Mouse (Mus musculus): ENCODE measurements around the gene Axl. TPM values are rescaled to one million over a fixed set of nuclear protein-coding genes. Genes with fewer than 3 reads are reported as not detected.
"Not testable (repeated sequence)": the region's sequence is repeated elsewhere in the genome, so short reads cannot be mapped to it uniquely, and the experiment has no call there.

Axl gene
- total RNA-seq, 2 experiments from 2014 or later = 41.9 to 66.9 TPM

DNA sequence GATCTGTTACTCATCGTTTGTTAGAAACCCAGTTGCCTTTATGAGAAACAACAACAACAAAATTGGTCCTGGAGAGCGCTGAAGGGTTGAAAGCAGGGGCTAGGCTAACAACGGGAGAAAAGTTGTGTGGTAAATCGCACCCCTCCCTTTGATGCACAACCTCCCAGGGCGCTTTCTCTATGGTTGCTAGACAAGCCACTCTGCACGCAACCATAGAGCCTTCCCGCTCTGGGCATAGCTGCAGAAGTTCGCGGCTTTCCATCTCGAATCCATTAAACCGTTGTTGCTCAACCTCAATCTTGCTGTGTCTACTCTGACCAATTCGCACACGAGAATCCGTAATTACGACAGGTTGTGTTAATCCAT is 33.1 kb downstream of the Axl start:
- no peak for DNase-seq (ENCODE audit: low spot score in 2 of 2)

GRCm38 (mm10) chr7:25754738-25755467 is 33.6 kb downstream of the Axl start, which contains the start of gene Hnrnpul1:
TSS of gene Hnrnpul1 (minus strand) at chr7:25754757.
- peak; percentile 97 to 99 for DNase-seq (ENCODE audit: low spot score in 2 of 2)

DNA sequence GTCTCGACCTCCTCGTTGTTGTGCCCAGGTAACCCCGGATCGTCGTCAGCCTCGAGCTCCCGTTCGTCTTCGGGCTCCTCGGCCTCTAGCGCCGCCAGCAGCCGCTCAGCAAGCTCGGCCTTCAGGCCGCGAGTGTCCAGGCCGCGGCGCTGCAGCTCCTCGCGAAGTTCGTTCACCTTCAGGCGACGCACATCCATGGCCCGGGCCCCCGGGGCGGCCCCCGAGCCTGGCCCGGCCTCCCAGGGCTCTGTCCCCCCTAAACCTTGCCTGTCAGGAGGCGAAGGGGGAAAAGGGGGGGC is 34.1 kb downstream of the Axl start:
- no peak for DNase-seq (ENCODE audit: low spot score in 2 of 2)

DNA sequence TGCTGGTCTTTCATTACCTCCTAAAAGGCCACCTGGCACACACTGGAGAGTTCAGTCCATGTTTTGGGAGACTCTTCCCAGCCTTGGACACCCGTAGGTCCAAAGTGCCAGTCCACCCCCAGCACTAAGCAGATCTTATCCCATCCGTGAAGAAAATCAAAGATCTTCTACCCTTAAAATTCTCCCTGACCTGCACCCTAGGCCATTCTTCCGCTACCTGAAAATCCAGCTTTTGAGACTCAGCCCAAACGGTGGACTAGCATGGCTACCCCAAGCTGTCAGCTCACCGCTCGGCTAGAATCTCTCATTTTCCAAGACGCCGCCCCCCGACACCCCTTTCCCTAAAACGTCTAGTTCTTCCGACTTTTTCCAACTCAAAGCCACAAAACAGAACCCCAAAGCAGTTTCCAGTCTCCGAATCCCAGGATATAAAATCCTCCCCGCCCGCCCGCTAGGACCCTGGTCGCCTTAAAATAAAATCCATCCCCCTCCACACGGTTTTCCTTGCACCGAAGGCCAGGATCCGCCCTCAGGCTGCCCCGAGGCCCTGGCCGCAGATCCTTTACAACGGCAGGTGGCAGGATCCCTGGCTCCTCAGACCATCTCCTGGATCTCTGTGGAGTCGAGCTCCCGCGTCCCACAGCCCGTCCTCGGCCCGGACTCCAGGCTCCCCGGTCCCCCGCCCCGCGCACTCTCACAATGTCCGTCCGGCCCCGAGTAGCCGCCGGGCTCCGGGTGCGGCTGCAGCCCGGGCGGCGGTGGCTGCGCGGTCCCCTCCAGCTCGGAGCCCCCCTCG is 34.7 kb downstream of the Axl start:
- peak in 1 of 2 experiments; percentile 12 for DNase-seq (ENCODE audit: low spot score in 2 of 2)

GRCm38 (mm10) chr7:25753076-25753475 is 35.4 kb downstream of the Axl start:
- DNase-seq (ENCODE audit: low spot score in 2 of 2) = no peak

- no peak for DNase-seq (ENCODE audit: low spot score in 2 of 2)
Measured at GRCm38 (mm10) chr7:25746844-25747243, 41.7 kb downstream of the Axl start.

DNA sequence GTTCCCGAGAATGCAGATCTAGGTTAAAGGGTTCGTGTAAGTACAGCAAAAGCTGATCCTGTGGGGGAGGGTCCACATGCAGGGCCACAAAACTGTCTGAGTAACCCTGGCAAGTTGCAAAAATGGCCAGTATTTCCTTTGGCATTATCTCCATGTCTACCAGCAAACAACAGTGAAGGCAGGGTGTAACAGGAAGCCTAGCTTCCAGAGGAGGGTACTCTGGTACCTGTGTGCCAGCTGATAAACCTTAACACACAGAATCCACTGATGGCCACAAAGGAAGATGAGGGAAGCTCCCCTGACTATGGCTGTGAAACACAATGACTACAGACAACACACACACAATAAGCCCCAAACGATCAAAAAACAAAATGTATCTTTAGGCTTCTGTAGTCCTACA is 50.2 kb downstream of the Axl start:
- no peak for DNase-seq (ENCODE audit: low spot score in 2 of 2)

- DNase-seq (ENCODE audit: low spot score in 2 of 2) = no peak
Measured at GRCm38 (mm10) chr7:25736920-25737319, 51.6 kb downstream of the Axl start.

GRCm38 (mm10) chr7:25734991-25735390 is 53.5 kb downstream of the Axl start:
- DNase-seq (ENCODE audit: low spot score in 2 of 2) = no peak

GRCm38 (mm10) chr7:25731294-25732055 is 57.0 kb downstream of the Axl start:
- no peak for DNase-seq (ENCODE audit: low spot score in 2 of 2)

- DNase-seq (ENCODE audit: low spot score in 2 of 2) = no peak
Measured at GRCm38 (mm10) chr7:25729862-25730261, 58.6 kb downstream of the Axl start.

GRCm38 (mm10) chr7:25729396-25729795 is 59.1 kb downstream of the Axl start:
- no peak for DNase-seq (ENCODE audit: low spot score in 2 of 2)

- no peak for DNase-seq (ENCODE audit: low spot score in 2 of 2)
Measured at GRCm38 (mm10) chr7:25727800-25728199, 60.7 kb downstream of the Axl start.

- no peak for DNase-seq (ENCODE audit: low spot score in 2 of 2)
Measured at GRCm38 (mm10) chr7:25725886-25726285, 62.6 kb downstream of the Axl start.

DNA sequence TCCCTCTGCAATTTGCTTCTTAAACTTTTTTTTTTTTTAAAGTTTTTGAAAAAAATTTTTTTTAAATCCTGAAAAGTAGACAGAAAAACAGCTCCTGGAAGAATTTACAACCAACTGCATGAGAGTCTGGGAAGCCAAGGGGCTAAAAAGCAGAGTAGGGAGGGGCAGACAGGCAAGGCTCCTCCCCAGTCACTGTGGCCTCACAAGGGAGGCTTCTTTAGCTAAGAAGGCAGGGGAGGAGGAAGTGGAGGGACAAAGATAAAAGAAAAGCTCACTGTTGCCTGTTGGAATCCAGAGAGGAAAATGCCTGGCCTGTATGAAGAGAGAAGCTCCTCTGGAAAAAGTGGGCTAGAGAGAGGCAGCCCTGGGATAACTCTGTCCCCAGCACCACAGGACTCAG is 66.7 kb downstream of the Axl start:
- DNase-seq (ENCODE audit: low spot score in 2 of 2) = not testable (repeated sequence)

GRCm38 (mm10) chr7:25720760-25721159 is 67.7 kb downstream of the Axl start:
- no peak for DNase-seq (ENCODE audit: low spot score in 2 of 2)

DNA sequence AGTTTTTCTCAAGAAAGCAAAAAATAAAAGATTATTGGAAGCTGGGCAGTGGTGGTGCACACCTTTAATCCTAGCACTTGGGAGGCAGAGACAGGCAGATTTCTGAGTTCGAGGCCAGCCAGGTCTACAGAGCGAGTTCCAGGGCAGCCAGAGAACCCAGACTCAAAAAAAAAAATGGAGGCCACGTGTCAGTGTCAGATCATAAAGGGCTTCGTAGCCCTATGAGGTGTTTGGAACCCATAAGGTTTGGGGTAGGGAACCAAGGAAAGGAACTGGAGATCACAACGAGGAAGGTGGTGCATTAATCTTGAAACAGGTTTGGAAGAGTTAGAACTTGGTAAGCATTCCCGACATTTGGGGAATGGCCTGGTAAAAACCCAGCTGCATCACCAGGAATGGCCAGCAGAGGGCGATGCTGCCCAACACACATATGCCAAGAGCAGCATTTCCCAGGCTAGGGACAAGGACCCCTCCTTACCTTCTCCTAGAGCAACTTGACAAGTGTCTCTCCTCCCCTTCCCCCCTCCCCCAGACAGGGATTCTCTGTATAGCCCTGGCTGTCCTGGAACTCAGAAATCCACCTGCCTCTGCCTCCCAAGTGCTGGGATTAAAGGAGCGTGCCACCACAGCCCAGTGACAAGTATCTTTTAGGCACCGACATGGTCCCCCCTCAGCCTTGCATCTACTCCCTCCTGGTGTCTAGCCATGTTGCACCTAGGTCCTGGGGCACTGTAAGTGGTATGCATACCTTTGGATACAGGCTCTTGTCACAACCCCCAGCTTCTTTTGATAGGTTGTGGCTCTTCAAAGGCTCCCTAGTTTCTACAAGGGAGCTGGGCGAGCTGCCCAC is 68.5 kb downstream of the Axl start:
- peak; percentile 83 to 86 for DNase-seq (ENCODE audit: low spot score in 2 of 2)

DNA sequence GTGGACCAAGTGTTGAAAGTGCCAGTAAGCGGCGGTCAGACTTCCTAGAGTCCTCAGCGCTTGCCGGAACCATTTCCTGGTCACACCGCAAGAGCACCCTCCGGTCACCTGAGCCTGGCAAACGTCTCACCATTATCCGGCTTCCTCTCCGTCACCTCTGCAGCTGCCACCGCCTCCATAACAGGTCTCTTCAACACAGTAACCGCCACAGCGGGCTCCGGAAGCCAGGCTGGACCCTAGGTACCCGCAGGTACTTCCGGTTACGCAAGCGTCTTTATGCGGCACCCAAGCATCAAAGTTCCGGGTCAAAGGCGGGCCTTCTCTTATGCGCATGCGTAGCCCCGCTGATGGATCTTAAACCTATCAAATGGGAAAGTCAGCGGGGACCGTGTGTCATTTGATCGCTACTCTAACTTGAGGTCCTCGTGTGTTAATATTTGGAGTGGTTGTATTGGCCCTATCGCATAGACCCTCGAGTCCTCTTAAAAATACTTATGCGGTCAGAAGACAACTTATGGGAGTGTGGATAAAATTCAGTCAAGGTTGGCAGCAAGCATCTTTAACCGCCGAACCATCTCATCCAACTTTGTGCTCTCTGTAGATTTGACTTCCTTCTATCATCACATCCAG is 69.6 kb downstream of the Axl start, which contains the start of gene Ccdc97:
TSS of gene Ccdc97 (minus strand) at position 301 of the 630 bp plus-strand sequence.
- peak; percentile 85 to 88 for DNase-seq (ENCODE audit: low spot score in 2 of 2)

- no peak for DNase-seq (ENCODE audit: low spot score in 2 of 2)
Measured at GRCm38 (mm10) chr7:25717478-25717877, 71.0 kb downstream of the Axl start.

DNA sequence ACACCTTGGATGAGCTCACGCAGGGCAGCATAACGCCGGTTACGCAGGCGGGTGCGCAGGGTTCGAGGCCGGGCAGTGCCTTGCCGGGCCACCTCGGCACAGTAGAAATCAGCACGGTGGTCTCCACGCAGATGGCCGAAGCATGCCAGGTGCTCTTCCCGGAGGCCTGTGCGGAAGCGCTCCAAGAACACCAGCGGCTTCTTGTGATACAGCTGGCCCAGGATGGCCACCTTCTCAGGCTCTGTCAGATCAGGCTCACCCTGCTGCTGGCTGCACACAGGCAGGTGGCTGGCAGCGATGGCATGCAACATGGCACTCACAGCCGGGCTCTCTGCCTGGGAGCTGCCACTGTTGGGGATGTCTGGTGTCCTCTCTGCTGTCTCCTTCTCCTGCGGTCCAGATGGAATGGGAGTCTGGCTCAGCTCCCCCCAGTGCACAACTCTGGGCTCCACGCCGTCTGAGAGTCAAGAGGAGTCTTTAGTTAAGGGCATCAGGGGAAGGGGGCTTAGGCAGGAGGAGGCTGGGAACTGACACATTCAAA is 72.7 kb downstream of the Axl start:
- DNase-seq (ENCODE audit: low spot score in 2 of 2) = no peak
